Mouse (Mus musculus) ovary, postnatal 36 days (tissue): Measurements from ENCODE around the gene Zbtb37.

Experiments used
- DNase-seq: peaks from one replicate; pipeline ENCODE4 v3.0.0; 2022; ENCODE audit warnings: low spot score, mixed read lengths

The Zbtb37 gene

GRCm38 (mm10) chr1:160978071-160978735 lies 56.4 kb downstream of the Zbtb37 start, which contains the start of gene Serpinc1:
Serpinc1 (plus strand) TSS chr1:160978585.
- DNase-seq: no peak

- DNase-seq: no peak
Observed at GRCm38 (mm10) chr1:160968643-160969042, 66.0 kb downstream of the Zbtb37 start.

- no peak for DNase-seq
Observed at GRCm38 (mm10) chr1:160967268-160967667, 67.4 kb downstream of the Zbtb37 start.

GRCm38 (mm10) chr1:160963199-160963598 lies 71.5 kb downstream of the Zbtb37 start:
- DNase-seq: no peak
